Mouse (Mus musculus) gastrocnemius, adult 8-10 months (tissue): ENCODE data around the gene Trmt2b. TPM values are rescaled to one million over a fixed set of nuclear protein-coding genes. Genes with fewer than 3 reads are reported as not detected.
A peak's percentile ranks its signal among the peaks of the same experiment; 100 is the strongest.
"Not testable (repeated sequence)": the region's sequence is repeated elsewhere in the genome, so short reads cannot be mapped to it uniquely, and the experiment has no call there.

Experiments used
- DNase-seq, 2 experiments: peaks; one replicate each; pipeline ENCODE4 v3.0.0; 2022; ENCODE audit warnings: low spot score in 2 of 2
- total RNA-seq, 4 experiments: library from RNA; stranded (reverse); gene quantifications; 2 replicates each; pipeline ENCODE4 v1.2.4; 2022

Trmt2b gene
- total RNA-seq: 10 to 100 TPM in 2 of 4 experiments, 1 to 10 TPM in 2; 8.5 to 13.4 (median 11.0) TPM

- DNase-seq: peak; percentile 28 to 49
Measured at GRCm38 (mm10) chrX:134276275-134277160, at the start of gene Trmt2b. Trmt2b (minus strand) TSS chrX:134276984.

DNA sequence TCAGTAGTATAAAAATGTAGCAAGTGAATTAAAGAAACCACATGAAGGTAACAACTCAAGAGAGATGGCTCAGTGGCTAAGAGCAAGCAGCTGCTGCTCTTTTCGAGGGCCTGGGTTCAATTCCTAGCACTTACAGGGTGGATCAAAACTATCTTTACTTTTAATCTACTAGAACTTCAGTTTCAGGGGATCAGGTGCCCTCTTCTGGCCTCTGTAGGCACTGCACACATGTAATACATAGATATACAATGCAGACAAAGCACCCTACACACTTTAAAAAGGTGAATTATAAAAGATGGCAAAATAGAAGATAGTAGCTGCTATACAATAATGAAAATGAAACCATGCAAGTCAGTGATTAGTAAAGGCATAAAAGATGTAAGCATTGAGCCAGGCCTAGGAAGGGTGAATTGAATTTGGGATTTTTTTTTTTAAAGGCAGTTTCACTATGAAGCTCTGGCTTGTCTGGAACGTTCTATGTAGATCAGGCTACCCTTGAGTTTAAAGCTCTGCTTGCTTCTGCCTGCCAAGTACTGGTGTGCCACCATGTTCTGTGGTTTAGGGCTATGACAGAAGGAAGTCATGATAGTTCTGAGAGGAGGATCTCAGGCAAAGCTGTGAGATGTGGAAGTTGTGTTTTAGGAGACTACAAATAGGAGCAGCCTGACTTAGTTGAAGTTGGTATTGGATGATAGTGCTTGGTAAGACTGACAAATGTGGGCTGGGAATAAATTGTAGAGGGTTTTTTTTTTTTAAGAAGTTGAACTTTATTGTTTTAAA lies 42.6 kb upstream of the Trmt2b start:
- DNase-seq: no peak

GRCm38 (mm10) chrX:134311193-134311592 lies 34.4 kb upstream of the Trmt2b start:
- not testable (repeated sequence) for DNase-seq

DNA sequence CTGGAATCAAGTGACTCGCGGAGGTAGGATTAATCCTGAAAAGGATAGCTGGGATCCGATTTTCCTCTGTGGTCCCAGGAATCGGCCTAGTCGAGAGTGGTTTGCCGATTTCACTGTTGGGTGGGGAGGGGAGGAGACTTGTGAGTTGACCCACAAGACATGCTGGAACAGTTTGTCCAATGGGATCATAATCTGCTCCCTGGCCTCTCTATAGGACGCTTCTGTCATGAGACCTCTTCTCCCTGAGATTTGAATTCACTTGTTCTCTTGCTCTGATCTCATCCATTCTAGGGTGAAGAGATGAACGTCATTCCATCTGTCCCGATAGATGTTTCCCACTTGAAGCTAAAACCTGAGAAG lies 31.5 kb upstream of the Trmt2b start:
- DNase-seq: no peak

- DNase-seq: peak; percentile 60 to 80
Measured at GRCm38 (mm10) chrX:134307534-134308274, 30.9 kb upstream of the Trmt2b start, which contains the start of gene Cenpi. Cenpi (plus strand) TSS chrX:134308084.

DNA sequence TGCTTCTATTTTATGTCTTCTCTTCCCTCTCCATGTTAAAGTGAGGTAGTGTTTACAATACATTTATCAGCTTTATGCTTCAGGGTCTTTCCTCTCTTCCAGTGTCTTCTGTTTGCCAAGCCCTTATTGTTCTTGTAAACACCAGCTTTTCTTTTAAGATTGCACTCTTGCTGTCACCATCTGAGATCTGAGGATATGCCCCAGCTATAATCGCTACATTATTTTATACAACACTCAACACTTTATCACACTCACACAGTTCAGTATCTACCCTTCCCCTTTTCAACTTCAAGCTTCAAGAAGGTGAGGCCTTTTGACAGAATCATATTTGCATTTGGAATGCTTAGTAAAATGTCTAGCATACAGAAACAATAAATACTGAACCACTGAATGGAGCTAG lies 26.5 kb upstream of the Trmt2b start:
- DNase-seq: no peak

GRCm38 (mm10) chrX:134300219-134300618 lies 23.4 kb upstream of the Trmt2b start:
- no peak for DNase-seq

DNA sequence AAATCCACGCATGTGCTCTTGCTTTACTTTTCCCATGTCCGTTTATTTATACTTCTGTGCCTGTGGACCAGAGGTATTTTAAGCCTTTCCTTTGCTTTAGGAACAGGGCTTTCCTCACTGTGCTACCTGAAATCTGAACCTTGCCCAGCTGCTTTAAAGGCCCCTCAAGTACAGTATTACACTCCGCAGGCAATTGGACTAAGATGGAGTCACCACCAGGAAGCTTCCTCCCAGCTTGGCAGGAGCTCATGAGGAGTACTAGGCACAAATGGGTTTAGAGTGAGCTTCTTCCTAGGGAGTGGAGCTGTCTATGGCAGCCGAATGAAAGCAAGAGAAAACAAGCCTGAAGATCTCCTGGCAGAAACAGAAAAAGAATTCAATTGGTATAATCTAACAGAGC lies 20.4 kb upstream of the Trmt2b start:
- DNase-seq: no peak

GRCm38 (mm10) chrX:134296737-134297136 lies 20.0 kb upstream of the Trmt2b start:
- DNase-seq: no peak

DNA sequence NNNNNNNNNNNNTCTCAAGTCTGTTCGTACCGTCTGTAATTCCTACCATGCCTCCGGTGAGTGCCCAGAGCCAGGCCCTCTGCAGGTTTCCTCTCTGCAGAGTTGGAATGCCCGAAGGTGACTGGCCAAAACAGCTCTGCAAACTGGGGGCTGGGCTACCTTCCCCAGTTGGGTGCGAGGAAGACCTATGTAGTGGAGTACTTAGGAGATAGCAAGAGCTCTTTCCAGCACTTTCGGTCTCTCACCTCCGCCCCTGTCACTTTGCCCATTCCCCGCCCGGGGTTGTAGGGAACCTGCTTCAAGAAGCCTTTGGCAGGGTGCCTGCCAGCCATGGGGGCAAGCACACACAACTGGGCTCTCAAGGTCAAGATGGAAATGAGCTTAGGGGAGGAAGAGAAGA lies 19.5 kb upstream of the Trmt2b start:
- DNase-seq: no peak

- DNase-seq: no peak
Measured at GRCm38 (mm10) chrX:134287305-134287704, 10.5 kb upstream of the Trmt2b start.

DNA sequence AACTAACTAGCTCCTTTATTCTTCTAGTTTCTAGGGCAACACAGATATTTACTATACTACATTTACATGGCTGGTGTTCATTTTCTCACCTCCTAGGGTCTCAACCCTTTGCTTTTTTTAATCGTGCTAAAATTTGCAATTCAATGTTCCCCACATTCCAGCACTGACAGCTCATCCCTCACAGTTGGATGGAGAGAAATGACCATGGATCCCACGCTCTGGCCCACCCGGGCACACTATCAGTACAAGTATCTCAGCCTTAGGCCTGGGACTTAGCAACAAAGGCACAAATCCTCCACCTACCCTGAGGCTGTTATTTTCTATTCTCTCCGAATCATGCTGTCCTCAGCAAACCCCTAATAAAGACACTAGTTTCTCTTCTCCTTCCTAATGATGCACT lies 9.0 kb upstream of the Trmt2b start:
- no peak for DNase-seq

GRCm38 (mm10) chrX:134285102-134285501 lies 8.3 kb upstream of the Trmt2b start:
- DNase-seq: no peak

DNA sequence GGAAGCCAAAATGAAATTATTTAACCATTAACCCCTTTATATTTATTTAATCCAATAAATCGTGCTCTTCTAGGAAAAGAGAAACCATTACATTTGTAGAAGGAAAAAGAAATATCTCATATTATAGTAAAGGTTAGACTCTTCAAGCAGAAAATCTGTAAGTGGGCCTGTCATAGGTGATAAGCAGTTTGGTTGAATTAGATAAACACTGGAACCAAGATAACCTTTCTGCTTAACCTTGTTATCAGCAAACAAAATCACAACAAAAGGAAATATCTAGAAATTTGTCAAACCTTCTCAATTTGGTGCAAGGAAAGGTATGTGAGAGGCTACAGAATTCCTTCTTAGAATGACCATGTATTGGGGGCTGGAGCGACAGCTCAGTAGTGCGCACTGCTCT lies 3.7 kb upstream of the Trmt2b start:
- no peak for DNase-seq

DNA sequence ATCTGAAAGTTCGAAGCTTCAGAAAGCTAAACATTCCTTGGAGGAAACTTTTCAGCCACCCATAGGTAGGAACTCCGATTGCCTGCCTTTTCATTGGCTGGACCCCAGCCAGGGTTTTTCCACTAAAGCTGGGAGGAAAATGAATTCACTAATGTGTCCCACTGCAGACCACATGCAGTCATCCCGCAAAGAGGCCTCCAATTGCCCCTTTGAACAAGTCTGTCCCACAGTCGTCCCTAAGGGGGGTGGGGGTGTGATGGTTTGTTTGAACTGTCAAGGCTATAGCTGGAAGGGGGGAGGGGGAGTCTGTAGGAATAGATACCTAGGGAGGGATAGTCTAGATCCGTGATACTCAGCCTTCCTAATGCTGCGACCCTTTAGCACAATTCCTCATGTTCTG lies 1.1 kb downstream of the Trmt2b start:
- DNase-seq: no peak

GRCm38 (mm10) chrX:134262129-134262528 lies 14.7 kb downstream of the Trmt2b start:
- DNase-seq: no peak

DNA sequence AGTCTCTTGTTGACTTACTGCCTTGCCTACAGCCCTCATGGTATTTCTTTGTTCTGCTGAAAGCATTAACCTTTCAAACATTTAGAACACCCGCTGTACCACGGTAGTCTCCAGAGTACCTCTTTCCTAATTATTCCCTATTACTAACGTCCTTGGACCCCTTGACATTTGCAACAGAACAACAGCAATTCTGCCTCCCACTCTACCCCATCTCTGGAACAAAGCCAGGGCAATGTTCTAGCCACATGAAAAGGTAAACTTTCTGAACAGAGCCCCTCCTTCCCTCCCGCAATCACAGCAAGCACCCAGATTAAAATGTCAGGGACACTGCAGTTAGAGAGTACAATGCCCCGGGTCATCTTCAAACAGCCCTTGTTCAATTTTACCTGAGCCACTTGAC lies 15.6 kb downstream of the Trmt2b start:
- no peak for DNase-seq

GRCm38 (mm10) chrX:134248202-134248601 lies 28.6 kb downstream of the Trmt2b start:
- DNase-seq: no peak

DNA sequence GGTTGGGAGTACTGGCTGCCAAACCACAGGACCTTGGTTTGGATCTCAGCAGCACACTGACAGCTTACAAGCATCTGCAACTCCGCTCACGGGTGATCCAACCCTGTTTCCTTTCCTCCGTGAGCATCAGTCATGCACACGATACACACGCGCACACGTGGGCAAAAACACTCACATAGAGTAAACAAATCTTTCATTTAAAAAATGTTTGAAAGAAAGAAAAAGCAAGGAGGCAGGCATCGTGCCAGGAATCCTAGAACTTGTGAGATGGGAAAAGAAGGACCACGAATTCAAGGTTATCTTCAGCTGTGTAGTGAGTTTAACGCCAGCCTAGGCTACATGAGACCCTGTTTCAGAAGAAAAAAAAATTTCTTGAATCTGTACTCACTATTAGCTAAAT lies 30.8 kb downstream of the Trmt2b start:
- no peak for DNase-seq

- no peak for DNase-seq
Measured at GRCm38 (mm10) chrX:134238266-134238665, 38.5 kb downstream of the Trmt2b start.

- DNase-seq: no peak
Measured at GRCm38 (mm10) chrX:134233048-134233447, 43.7 kb downstream of the Trmt2b start.

- DNase-seq: no peak
Measured at GRCm38 (mm10) chrX:134221856-134222255, 54.9 kb downstream of the Trmt2b start, which contains the start of gene Nox1. Nox1 (minus strand) TSS chrX:134221956.
